Mouse (Mus musculus) forelimb bud, embryonic 11.5 days (tissue): ENCODE data around the gene Zfp697.
"Not testable (repeated sequence)": the region's sequence is repeated elsewhere in the genome, so short reads cannot be mapped to it uniquely, and the experiment has no call there.

Experiments
- DNase-seq: peaks from one replicate; pipeline ENCODE4 v3.0.0-alpha.2; 2012; ENCODE audit warnings: low read depth, low spot score

Gene Zfp697

GRCm38 (mm10) chr3:98629633-98630032 lies 247.4 kb downstream of the Zfp697 start:
- no peak for DNase-seq

- DNase-seq, result no peak
These were observed 247.9 kb downstream of the Zfp697 start, which contains the start of gene Hsd3b5 for GRCm38 (mm10) chr3:98630152-98630551. TSS of gene Hsd3b5 (minus strand) at chr3:98630252.

DNA sequence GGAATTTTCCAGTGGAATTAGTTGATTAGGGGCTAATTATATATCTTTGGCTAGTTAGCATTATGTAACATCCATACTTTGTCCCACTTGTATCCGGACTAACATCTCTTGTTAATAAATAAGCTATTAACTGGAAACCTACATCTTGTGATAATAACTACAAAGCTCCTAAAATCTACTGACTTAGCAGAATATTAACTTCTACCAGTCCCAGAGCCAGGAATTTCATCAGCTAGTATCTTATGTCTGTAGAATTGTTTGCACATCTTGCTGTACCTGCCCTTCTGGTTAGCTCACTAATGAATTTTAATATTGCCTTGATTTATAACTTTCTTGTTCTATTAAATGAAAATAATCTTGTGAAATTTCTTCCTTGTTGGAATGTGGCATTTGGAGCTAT lies 252.9 kb downstream of the Zfp697 start:
- no peak for DNase-seq

DNA sequence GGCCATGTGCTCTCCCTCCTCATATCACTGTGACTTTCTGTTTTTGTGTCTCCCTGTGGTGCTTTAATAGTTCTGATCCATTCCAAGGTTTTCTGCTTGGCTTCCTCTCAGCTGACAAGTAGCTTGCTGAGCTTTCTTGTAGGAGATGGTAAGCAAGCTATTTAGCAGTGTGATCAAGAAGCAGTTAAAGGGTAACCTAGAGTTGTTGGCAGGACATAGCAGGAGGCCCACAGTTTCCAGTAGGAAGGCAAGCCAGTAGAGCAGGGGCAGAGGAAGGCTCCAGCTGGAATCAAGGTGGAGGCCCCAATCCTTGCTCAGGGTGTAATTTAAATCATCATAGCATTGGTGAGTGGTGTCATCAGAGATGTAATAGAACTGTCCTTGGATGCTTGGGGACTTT lies 298.5 kb downstream of the Zfp697 start:
- no peak for DNase-seq

GRCm38 (mm10) chr3:98682401-98682800 lies 300.1 kb downstream of the Zfp697 start:
- no peak for DNase-seq

GRCm38 (mm10) chr3:98720740-98721139 lies 338.5 kb downstream of the Zfp697 start:
- DNase-seq, result no peak

GRCm38 (mm10) chr3:98724376-98724775 lies 342.1 kb downstream of the Zfp697 start, which contains the start of gene Hsd3b2:
TSS of gene Hsd3b2 (minus strand) at chr3:98724543.
- DNase-seq, result no peak

DNA sequence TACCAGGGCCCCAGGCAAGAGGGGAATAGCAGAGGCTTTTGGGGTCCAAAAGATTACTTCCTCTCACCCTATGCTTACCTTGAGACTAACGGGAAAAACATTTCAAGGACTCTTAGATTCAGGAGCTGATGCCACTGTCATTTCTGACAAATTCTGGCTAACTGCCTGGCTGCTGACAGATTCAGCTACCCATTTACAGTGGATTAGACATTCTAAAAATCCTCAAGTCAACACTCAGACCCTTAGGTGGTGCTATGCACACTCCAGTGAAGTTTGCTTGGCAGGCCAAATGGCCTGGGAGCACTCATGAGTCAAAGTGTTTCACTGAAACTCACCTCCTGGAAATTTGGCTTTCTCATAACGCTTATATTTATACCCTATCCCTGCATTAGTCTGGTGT lies 344.0 kb downstream of the Zfp697 start:
- no peak for DNase-seq

- DNase-seq, result no peak
These were observed 351.5 kb downstream of the Zfp697 start for GRCm38 (mm10) chr3:98733724-98734123.

- no peak for DNase-seq
These were observed 352.1 kb downstream of the Zfp697 start for GRCm38 (mm10) chr3:98734340-98734739.

DNA sequence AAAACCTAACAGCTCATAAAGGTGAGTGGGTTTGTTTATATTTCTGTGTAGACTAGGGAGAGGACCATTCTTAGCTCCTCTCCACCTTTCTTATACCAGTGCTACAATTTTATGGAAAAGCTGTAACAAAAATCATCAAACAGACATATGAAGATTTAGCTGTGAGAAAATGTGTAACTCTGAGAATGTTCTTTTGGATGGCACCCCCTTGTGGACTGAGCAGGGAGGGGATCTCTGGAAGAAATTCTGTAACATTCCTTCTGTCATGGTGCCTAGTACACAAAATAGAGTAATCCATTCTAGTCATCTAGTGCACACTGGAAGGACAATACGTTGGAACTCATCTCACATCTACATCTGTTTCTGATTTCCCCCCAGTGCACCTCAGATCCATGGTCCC lies 358.8 kb downstream of the Zfp697 start:
- not testable (repeated sequence) for DNase-seq

DNA sequence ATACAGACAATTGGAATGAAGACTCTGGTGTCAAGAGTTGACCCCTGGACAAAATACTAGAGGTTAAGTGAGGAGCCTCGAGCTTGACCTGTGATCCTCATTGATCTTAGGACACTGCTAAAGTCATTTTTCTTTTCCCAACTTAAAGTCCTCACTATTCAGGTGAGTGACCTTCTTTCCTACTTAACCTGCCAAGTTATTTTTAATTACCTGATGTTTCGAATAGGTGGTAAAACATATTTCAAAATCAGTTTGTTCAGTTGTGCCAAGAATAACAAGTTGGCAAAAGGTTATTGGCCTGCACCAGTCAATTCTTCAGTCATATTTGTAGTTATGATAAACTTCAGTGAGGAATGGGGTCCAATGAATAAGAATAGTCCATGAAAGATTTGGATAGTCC lies 369.9 kb downstream of the Zfp697 start:
- DNase-seq, result no peak

DNA sequence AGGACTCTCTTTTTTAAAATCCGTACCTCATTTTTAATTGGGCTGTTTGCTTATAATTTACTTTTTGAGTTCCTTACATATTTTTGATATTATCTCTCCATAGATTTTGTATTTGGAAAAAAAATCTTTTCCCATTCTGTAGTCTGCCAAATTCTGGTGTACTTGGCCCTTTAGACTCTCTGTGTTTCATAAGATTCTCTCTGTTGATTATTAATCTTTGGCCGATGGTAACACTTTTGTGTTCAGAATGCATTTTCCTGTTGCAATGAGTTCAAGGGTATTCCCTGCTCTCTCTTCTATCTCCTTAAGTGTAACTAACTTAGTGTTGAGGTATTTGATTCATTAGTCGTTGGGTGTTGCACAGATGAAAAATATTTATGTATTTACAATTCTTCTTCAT lies 374.6 kb downstream of the Zfp697 start:
- DNase-seq, result no peak

DNA sequence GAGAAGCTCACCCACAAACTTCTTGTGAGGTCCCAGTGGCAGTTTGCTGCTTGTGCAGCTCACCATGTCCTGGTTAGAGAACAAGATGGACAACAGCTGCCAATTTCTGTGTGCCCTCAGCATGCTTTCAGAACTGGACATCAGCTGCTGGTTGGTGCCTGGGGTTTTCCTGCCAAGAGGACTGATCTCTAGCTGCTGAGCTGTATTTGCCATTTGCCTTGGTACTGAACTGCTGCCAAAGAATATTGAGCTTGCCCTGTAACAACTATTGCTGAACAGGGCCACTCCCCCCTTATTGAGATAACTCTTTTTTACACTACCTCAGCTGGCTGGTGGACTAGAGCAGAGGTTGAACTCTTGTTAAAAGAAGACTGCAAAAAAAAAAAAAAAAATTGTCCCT lies 381.9 kb downstream of the Zfp697 start:
- DNase-seq, result no peak

DNA sequence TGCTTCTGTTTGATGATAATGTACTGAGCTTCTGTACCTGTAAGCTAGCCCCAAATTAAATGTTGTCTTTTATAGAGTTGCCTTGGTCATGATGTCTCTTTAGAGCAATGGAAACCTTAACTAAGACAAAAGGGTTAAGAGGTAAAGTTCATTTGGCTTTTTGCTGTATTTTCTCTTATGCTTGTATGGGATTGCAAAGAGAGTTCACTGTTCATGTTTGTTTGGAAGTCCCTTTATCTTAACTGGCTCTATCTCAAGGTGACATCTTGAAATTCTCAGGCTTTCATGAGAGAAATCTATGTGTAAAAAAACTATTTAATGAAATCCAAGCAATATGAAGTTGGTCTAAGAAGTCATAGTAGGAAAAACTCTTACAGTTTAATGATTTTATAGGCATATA lies 398.7 kb downstream of the Zfp697 start:
- no peak for DNase-seq

DNA sequence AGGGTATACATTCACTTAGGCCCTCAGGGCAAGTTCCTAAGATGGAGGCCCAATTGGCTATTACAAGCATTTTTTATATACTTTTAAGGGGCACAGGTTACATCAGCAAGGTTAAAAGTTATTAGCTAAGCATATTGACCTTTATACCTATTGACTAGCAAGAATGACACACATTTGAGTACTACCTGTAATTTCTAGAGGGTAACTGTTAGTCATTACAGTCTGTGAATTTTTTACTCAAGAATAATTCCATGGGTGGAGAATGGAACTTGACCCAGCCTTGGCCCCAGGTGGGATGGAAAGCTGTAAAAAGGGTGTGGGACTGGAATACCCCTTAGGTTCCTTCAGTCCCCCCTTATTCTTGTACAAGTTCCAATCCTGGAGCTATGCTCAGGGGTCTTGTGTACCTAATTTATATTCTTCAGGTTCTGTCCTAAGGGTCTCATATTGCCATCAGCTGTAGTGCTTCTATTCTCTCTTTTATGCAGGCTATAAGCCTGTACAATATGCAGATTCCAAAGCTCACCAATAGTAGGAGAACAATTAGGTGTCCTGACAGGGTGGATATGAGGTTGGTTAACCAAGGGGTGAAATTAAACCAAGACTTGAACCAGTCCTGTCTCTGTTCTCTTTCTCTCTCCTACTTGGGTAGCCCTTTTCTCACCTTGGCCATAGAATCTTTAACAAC lies 400.1 kb downstream of the Zfp697 start:
- no peak for DNase-seq

DNA sequence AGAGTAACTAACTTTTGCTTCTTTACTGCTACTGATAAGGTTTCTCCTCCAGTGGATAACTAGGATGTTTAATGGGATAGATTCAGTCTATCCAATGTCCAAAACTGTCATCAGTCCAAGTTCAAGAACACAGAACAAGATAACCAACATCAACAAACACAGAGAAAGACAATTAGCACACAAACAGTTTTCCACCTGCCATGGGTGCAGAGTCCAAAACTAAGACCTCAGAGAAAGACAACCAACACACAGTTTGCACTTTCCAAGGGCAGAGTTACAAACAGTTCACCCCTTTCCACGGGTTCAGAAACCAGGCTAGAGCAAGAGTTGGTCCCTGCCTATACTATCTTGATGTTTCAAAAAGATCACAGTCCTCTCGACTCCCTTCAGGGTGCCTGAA lies 404.3 kb downstream of the Zfp697 start:
- no peak for DNase-seq
